Mouse (Mus musculus) kidney, adult 2 months (tissue): ENCODE results near the gene Gm3409. TPM values are rescaled to one million over a fixed set of nuclear protein-coding genes. Genes with fewer than 3 reads are reported as not detected.
"Not testable (repeated sequence)": the region's sequence is repeated elsewhere in the genome, so short reads cannot be mapped to it uniquely, and the experiment has no call there.

Experiments
- DNase-seq: peaks from one replicate; pipeline ENCODE4 v3.0.0; 2021
- H3K27ac ChIP-seq: fragments of 200-500 bp; 2 replicates; pipeline ENCODE4 v1.5.1; 2012; ENCODE audit warnings: low read depth, low read length, control low read depth, inconsistent platforms; ENCODE audit not compliant: insufficient read depth
- H3K27me3 ChIP-seq: fragments of 200-500 bp; replicated peaks from 2 replicates; pipeline ENCODE4 v1.6.1; 2012; ENCODE audit warnings: mild to moderate bottlenecking, moderate library complexity, low read length, inconsistent platforms; ENCODE audit not compliant: control insufficient read depth, insufficient read depth
- H3K36me3 ChIP-seq: fragments of 200-500 bp; 2 replicates; pipeline ENCODE4 v1.6.1; 2012; ENCODE audit warnings: mild to moderate bottlenecking, moderate library complexity, low read length, inconsistent platforms; ENCODE audit not compliant: control insufficient read depth, insufficient read depth
- H3K4me1 ChIP-seq: fragments of 200-500 bp; 2 replicates; pipeline ENCODE4 v1.6.1; 2011; ENCODE audit warnings: low read length; ENCODE audit not compliant: control insufficient read depth, insufficient read depth
- H3K4me3 ChIP-seq: fragments of 200-500 bp; 2 replicates; pipeline ENCODE4 v1.5.1; 2011; ENCODE audit warnings: mild to moderate bottlenecking, low read depth, low read length, control low read depth; ENCODE audit not compliant: insufficient read depth
- CTCF ChIP-seq: fragments of 200-500 bp; conservative IDR thresholded peaks from 2 replicates; pipeline ENCODE4 v1.5.1; 2011; ENCODE audit warnings: low read depth, mild to moderate bottlenecking, control low read depth, low read length, moderate library complexity, mixed read lengths; ENCODE audit not compliant: insufficient read depth, insufficient read length
- POLR2A ChIP-seq: fragments of 200-500 bp; IDR thresholded peaks from one replicate; pipeline ENCODE4 v1.6.1; 2011; ENCODE audit warnings: low read depth, low read length, control low read depth
- WGBS: fragments of 180-500 bp; shearing (Covaris S2); methylation state at CpG from one replicate; pipeline ENCODE4 v1.1.7; 2018; 5-methylcytosine and 5-hydroxymethylcytosine counted together
- polyA plus RNA-seq: library from polyadenylated mRNA; depleted of rRNA; stranded (reverse); fragments of >200 nt; gene quantifications from 2 replicates; pipeline ENCODE4 v1.2.3, GENCODE M21; 2012

The Gm3409 gene
- polyA plus RNA-seq, 1 experiment, result not detected

- 65% methylated on average over 4 of the region's 4 CpGs for WGBS
- TF ChIP-seq POLR2A (no peak), CTCF (peak; percentile 21; the same call in 1 of the 2 replicates)
- Histone ChIP-seq H3K4me1 (no peaks in the 10 kb centered on the region), H3K36me3 (no peaks in the 10 kb centered on the region), H3K4me3 (no peak overlapping the region), H3K27ac (no peak overlapping the region), H3K27me3 (no peaks in the 10 kb centered on the region)
- DNase-seq, result no peak
Measured at GRCm38 (mm10) chr5:146567054-146567453, 29.6 kb downstream of the Gm3409 start.

- 80% methylated on average over 6 of the region's 6 CpGs for WGBS
- not testable (repeated sequence) for DNase-seq, H3K4me3 ChIP-seq, H3K4me1 ChIP-seq, H3K27ac ChIP-seq, H3K27me3 ChIP-seq, H3K36me3 ChIP-seq
Measured at GRCm38 (mm10) chr5:146570179-146570578, 32.7 kb downstream of the Gm3409 start.

- 39% methylated on average over 6 of the region's 6 CpGs for WGBS
- H3K27ac ChIP-seq, H3K4me3 ChIP-seq, H3K27me3 ChIP-seq, H3K4me1 ChIP-seq, H3K36me3 ChIP-seq: not testable (repeated sequence)
- DNase-seq, result peak; percentile 29
Measured at GRCm38 (mm10) chr5:146571830-146572734, 34.6 kb downstream of the Gm3409 start.

GRCm38 (mm10) chr5:146572735-146573042, 35.2 kb downstream of the Gm3409 start:
- not testable (repeated sequence) for H3K27ac ChIP-seq, H3K4me1 ChIP-seq, H3K27me3 ChIP-seq, DNase-seq, H3K4me3 ChIP-seq, H3K36me3 ChIP-seq
- 96% methylated on average over 4 of the region's 4 CpGs for WGBS

- no peak overlapping the region for H3K4me3 ChIP-seq
- H3K4me1 ChIP-seq, result no peaks in the 10 kb centered on the region
- no peaks in the 10 kb centered on the region for H3K36me3 ChIP-seq
- no peak overlapping the region for H3K27ac ChIP-seq
- no peak for DNase-seq
- TF ChIP-seq CTCF (peak; percentile 41; the same call in 1 of the 2 replicates), POLR2A (no peak)
- 88% methylated on average over 3 of the region's 3 CpGs for WGBS
- H3K27me3 ChIP-seq, result no peaks in the 10 kb centered on the region
Measured at GRCm38 (mm10) chr5:146576668-146577067, 39.2 kb downstream of the Gm3409 start.

GRCm38 (mm10) chr5:146584156-146584477, 46.7 kb downstream of the Gm3409 start:
- WGBS, result 3% methylated on average over 10 of the region's 10 CpGs
- Histone ChIP-seq H3K4me1 (no peaks in the 10 kb centered on the region), H3K4me3 (no peak overlapping the region)

GRCm38 (mm10) chr5:146584478-146585306, 47.2 kb downstream of the Gm3409 start, which contains the start of gene Gpr12:
Gpr12 (minus strand) TSS chr5:146585239.
- TF ChIP-seq CTCF (no peak), POLR2A (no peak)
- no peaks in the 10 kb centered on the region for H3K4me1 ChIP-seq
- no peak for DNase-seq
- H3K36me3 ChIP-seq, result no peaks in the 10 kb centered on the region
- under 1% methylated on average over 63 of the region's 64 CpGs for WGBS
- H3K27me3 ChIP-seq, result no peaks in the 10 kb centered on the region
- peak within 1 kb of the TSS; percentile 27 for H3K4me3 ChIP-seq
- no peak within 1 kb of the TSS for H3K27ac ChIP-seq

More at GRCm38 (mm10) chr5:146584156-146584477, 46.7 kb downstream of the Gm3409 start:
- H3K36me3 ChIP-seq, result no peaks in the 10 kb centered on the region
- TF ChIP-seq CTCF, result no peak
- no peak for TF ChIP-seq POLR2A
- H3K27me3 ChIP-seq, result no peaks in the 10 kb centered on the region
- no peak overlapping the region for H3K27ac ChIP-seq
- DNase-seq, result no peak
